Mouse (Mus musculus) brain, embryonic 14.5 days (tissue): Measurements from ENCODE around the gene Ppp2r5e. TPM values are rescaled to one million over a fixed set of nuclear protein-coding genes. Genes with fewer than 3 reads are reported as not detected.
A peak's percentile ranks its signal among the peaks of the same experiment; 100 is the strongest.

Source experiments
- DNase-seq: peaks from one replicate; pipeline ENCODE4 v3.0.0-alpha.2; 2011; ENCODE audit warnings: low read depth
- CTCF ChIP-seq: fragments of 200-500 bp; IDR thresholded peaks from 2 replicates; pipeline ENCODE4 v1.5.1; 2012; ENCODE audit warnings: inconsistent platforms, mild to moderate bottlenecking, moderate library complexity, borderline replicate concordance; ENCODE audit not compliant: insufficient read depth, insufficient read length; ENCODE audit errors: extremely low read depth
- POLR2A ChIP-seq: fragments of 200-500 bp; IDR thresholded peaks from 2 replicates; pipeline ENCODE4 v1.6.1; 2012; ENCODE audit warnings: mild to moderate bottlenecking, inconsistent platforms, borderline replicate concordance; ENCODE audit not compliant: poor library complexity, insufficient read depth, insufficient read length, severe bottlenecking; ENCODE audit errors: extremely low read depth
- polyA plus RNA-seq: library from polyadenylated mRNA; depleted of rRNA; stranded (reverse); fragments of >200 nt; gene quantifications from 2 replicates; pipeline ENCODE4 v1.2.3, GENCODE M21; 2012

Ppp2r5e gene
- polyA plus RNA-seq, 1 experiment, result 48.3 TPM

GRCm38 (mm10) chr12:75528300-75528699 is 67.7 kb downstream of the Ppp2r5e start:
- no peak for DNase-seq
- TF ChIP-seq CTCF (no peak), POLR2A (no peak)

GRCm38 (mm10) chr12:75524199-75524598 is 71.8 kb downstream of the Ppp2r5e start:
- TF ChIP-seq POLR2A (no peak), CTCF (no peak)
- DNase-seq, result no peak

- DNase-seq, result no peak
- TF ChIP-seq CTCF (no peak), POLR2A (no peak)
Observed at GRCm38 (mm10) chr12:75522931-75523330, 73.1 kb downstream of the Ppp2r5e start.

- TF ChIP-seq CTCF, result no peak
- TF ChIP-seq POLR2A, result no peak
Observed at GRCm38 (mm10) chr12:75522360-75522759, 73.7 kb downstream of the Ppp2r5e start.

GRCm38 (mm10) chr12:75520395-75520794 is 75.7 kb downstream of the Ppp2r5e start:
- no peak for TF ChIP-seq CTCF
- TF ChIP-seq POLR2A, result no peak
- peak; percentile 49 for DNase-seq

More at GRCm38 (mm10) chr12:75522360-75522759, 73.7 kb downstream of the Ppp2r5e start:
- DNase-seq, result no peak

- DNase-seq, result no peak
- no peak for TF ChIP-seq CTCF
- no peak for TF ChIP-seq POLR2A
Observed at GRCm38 (mm10) chr12:75519181-75519940, 76.7 kb downstream of the Ppp2r5e start.

GRCm38 (mm10) chr12:75515301-75515906 is 80.6 kb downstream of the Ppp2r5e start:
- DNase-seq, result peak; percentile 9
- TF ChIP-seq CTCF, result no peak
- TF ChIP-seq POLR2A, result no peak

GRCm38 (mm10) chr12:75511520-75511919 is 84.5 kb downstream of the Ppp2r5e start:
- DNase-seq, result no peak
- TF ChIP-seq CTCF, result no peak
- TF ChIP-seq POLR2A, result no peak

- TF ChIP-seq POLR2A, result no peak
- TF ChIP-seq CTCF, result no peak
- no peak for DNase-seq
Observed at GRCm38 (mm10) chr12:75504991-75505650, 90.9 kb downstream of the Ppp2r5e start.

- no peak for DNase-seq
- no peak for TF ChIP-seq CTCF
- TF ChIP-seq POLR2A, result no peak
Observed at GRCm38 (mm10) chr12:75502664-75503063, 93.4 kb downstream of the Ppp2r5e start.

- DNase-seq, result no peak
- no peak for TF ChIP-seq POLR2A
- no peak for TF ChIP-seq CTCF
Observed at GRCm38 (mm10) chr12:75497698-75498097, 98.3 kb downstream of the Ppp2r5e start.
